Mouse (Mus musculus) NIH3T3 (cell line): ENCODE data around the gene Plekhg1.
A peak's percentile ranks its signal among the peaks of the same experiment; 100 is the strongest.

Experiments
- DNase-seq: peaks from one replicate; pipeline ENCODE4 v3.0.0-alpha.2; 2012; ENCODE audit warnings: low read depth

Plekhg1 gene

GRCm38 (mm10) chr10:3958591-3958990 is 218.4 kb downstream of the Plekhg1 start:
- no peak for DNase-seq

GRCm38 (mm10) chr10:3969026-3969425 is 228.9 kb downstream of the Plekhg1 start:
- no peak for DNase-seq

- no peak for DNase-seq
These were observed 232.1 kb downstream of the Plekhg1 start for GRCm38 (mm10) chr10:3972237-3972636.

GRCm38 (mm10) chr10:3972981-3973588 is 232.9 kb downstream of the Plekhg1 start, which contains the start of gene Mthfd1l:
Mthfd1l (plus strand) TSS chr10:3973118.
- peak; percentile 94 for DNase-seq

- DNase-seq, result peak; percentile 96
These were observed 233.5 kb downstream of the Plekhg1 start for GRCm38 (mm10) chr10:3973589-3974070.

GRCm38 (mm10) chr10:3974380-3974779 is 234.2 kb downstream of the Plekhg1 start:
- no peak for DNase-seq

GRCm38 (mm10) chr10:3975898-3976622 is 235.9 kb downstream of the Plekhg1 start:
- DNase-seq, result peak; percentile 17

GRCm38 (mm10) chr10:3976623-3977010 is 236.5 kb downstream of the Plekhg1 start:
- DNase-seq, result peak; percentile 18

GRCm38 (mm10) chr10:3978326-3978725 is 238.2 kb downstream of the Plekhg1 start:
- DNase-seq, result no peak

GRCm38 (mm10) chr10:3978792-3979488 is 238.8 kb downstream of the Plekhg1 start:
- no peak for DNase-seq

- no peak for DNase-seq
These were observed 240.1 kb downstream of the Plekhg1 start for GRCm38 (mm10) chr10:3980231-3980630.

GRCm38 (mm10) chr10:3990295-3990883 is 250.2 kb downstream of the Plekhg1 start:
- no peak for DNase-seq

- DNase-seq, result no peak
These were observed 253.4 kb downstream of the Plekhg1 start for GRCm38 (mm10) chr10:3993365-3994102.

- peak; percentile 28 for DNase-seq
These were observed 255.1 kb downstream of the Plekhg1 start for GRCm38 (mm10) chr10:3995277-3995676.

- DNase-seq, result peak; percentile 95
These were observed 256.2 kb downstream of the Plekhg1 start for GRCm38 (mm10) chr10:3996170-3996876.

- no peak for DNase-seq
These were observed 257.8 kb downstream of the Plekhg1 start for GRCm38 (mm10) chr10:3997851-3998426.

GRCm38 (mm10) chr10:4002711-4003110 is 262.5 kb downstream of the Plekhg1 start:
- peak; percentile 50 for DNase-seq

- no peak for DNase-seq
These were observed 265.0 kb downstream of the Plekhg1 start for GRCm38 (mm10) chr10:4005191-4005590.

GRCm38 (mm10) chr10:4006296-4007015 is 266.3 kb downstream of the Plekhg1 start:
- DNase-seq, result peak; percentile 61
